Mouse (Mus musculus) ovary, postnatal 10 days (tissue): ENCODE measurements at regions not wholly inside any gene's neighbourhood (a gene's known extent, or its start where the extent isn't known, plus 50 kb on each side); places are given as distances from the start of the nearest gene placed in this dataset.
A peak's percentile ranks its signal among the peaks of the same experiment; 100 is the strongest.

Experiments
- DNase-seq: peaks from one replicate; pipeline ENCODE4 v3.0.0; 2022; ENCODE audit warnings: low spot score

- DNase-seq, result no peak
Observed at GRCm38 (mm10) chr16:95196141-95196540, 61.2 kb upstream of the Kcnj15 start.

GRCm38 (mm10) chr16:95196622-95197021 lies 60.7 kb upstream of the Kcnj15 start:
- DNase-seq, result peak; percentile 50

- DNase-seq, result no peak
Observed at GRCm38 (mm10) chr16:95198795-95199563, 58.4 kb upstream of the Kcnj15 start.

- DNase-seq, result no peak
Observed at GRCm38 (mm10) chr16:95202126-95202883, 55.1 kb upstream of the Kcnj15 start.

- no peak for DNase-seq
Observed at GRCm38 (mm10) chr16:95203026-95203425, 54.3 kb upstream of the Kcnj15 start.

GRCm38 (mm10) chr16:95203790-95204189 lies 53.6 kb upstream of the Kcnj15 start:
- no peak for DNase-seq

- DNase-seq, result no peak
Observed at GRCm38 (mm10) chr16:95204507-95204906, 52.9 kb upstream of the Kcnj15 start.

- DNase-seq, result no peak
Observed at GRCm38 (mm10) chr16:95206445-95206844, 50.9 kb upstream of the Kcnj15 start.

- no peak for DNase-seq
Observed at GRCm38 (mm10) chr16:95207547-95207946, 49.8 kb upstream of the Kcnj15 start.
